Mouse (Mus musculus) CH12.LX (cell line): Measurements from ENCODE around the gene Nomo1. TPM values are rescaled to one million over a fixed set of nuclear protein-coding genes. Genes with fewer than 3 reads are reported as not detected.

Experiments used
- DNase-seq: peaks from one replicate; pipeline ENCODE4 v3.0.0-alpha.2; 2013; ENCODE audit errors: extremely low read depth
- H3K27ac ChIP-seq: 2 replicates; pipeline ENCODE4 v1.5.1; 2012; ENCODE audit warnings: low read depth, mild to moderate bottlenecking, control low read depth, moderate library complexity; ENCODE audit not compliant: insufficient read depth
- H3K27me3 ChIP-seq: replicated peaks from 2 replicates; pipeline ENCODE3; 2012; ENCODE audit warnings: inconsistent platforms
- H3K36me3 ChIP-seq, 2 experiments: replicated peaks in 1 of 2; 2 replicates each; pipeline versions ENCODE3 to v1.6.1; 2012; ENCODE audit warnings: inconsistent platforms in 1 of 2, low read length in 1 of 2, mild to moderate bottlenecking in 1 of 2, mixed read lengths in 1 of 2, moderate library complexity in 1 of 2; ENCODE audit not compliant: control insufficient read depth in 1 of 2, insufficient read depth in 1 of 2
- H3K4me1 ChIP-seq, 2 experiments: 2 replicates each; pipeline ENCODE4 v1.6.1; 2012; ENCODE audit warnings: inconsistent platforms in 1 of 2, moderate library complexity in 1 of 2; ENCODE audit not compliant: insufficient read depth in 2 of 2, control insufficient read depth in 1 of 2
- H3K4me2 ChIP-seq: 2 replicates; pipeline ENCODE4 v1.6.1; 2012; ENCODE audit warnings: low read depth, mild to moderate bottlenecking, control low read depth; ENCODE audit not compliant: poor library complexity, insufficient read depth, severe bottlenecking
- H3K4me3 ChIP-seq, 3 experiments: fragments of 150-350 bp in 1 of 3; sonication (generic) in 1 of 3; replicated peaks in 1 of 3; 2 replicates each; pipeline versions ENCODE3 to v1.5.1; 2011 to 2012; ENCODE audit warnings: low read depth in 2 of 3, low read length in 2 of 3, mild to moderate bottlenecking in 2 of 3, moderate library complexity in 2 of 3, control low read depth in 1 of 3, improper control_type of control experiment in 1 of 3, inconsistent platforms in 1 of 3, mixed read lengths in 1 of 3; ENCODE audit not compliant: poor library complexity in 1 of 3
- H3K79me2 ChIP-seq: replicated peaks from 2 replicates; pipeline ENCODE4 v1.6.1; 2012; ENCODE audit warnings: mild to moderate bottlenecking, moderate library complexity; ENCODE audit not compliant: control insufficient read depth, poor library complexity, insufficient read depth, severe bottlenecking; ENCODE audit errors: extremely low read depth
- H3K9ac ChIP-seq: 2 replicates; pipeline ENCODE4 v1.6.1; 2012; ENCODE audit warnings: low read depth, mild to moderate bottlenecking, control low read depth, moderate library complexity; ENCODE audit not compliant: insufficient read depth
- H3K9me3 ChIP-seq: replicated peaks from 2 replicates; pipeline ENCODE3; 2012; ENCODE audit warnings: low read length, inconsistent platforms, mixed read lengths
- BHLHE40 ChIP-seq: IDR thresholded peaks from 2 replicates; pipeline ENCODE4 v1.6.1; 2011; ENCODE audit warnings: mild to moderate bottlenecking, low read depth, low read length, improper control_type of control experiment
- CHD1 ChIP-seq: IDR thresholded peaks from 2 replicates; pipeline ENCODE4 v1.6.1; 2012; ENCODE audit warnings: low read depth, low read length, improper control_type of control experiment, inconsistent platforms
- CTCF ChIP-seq, 2 experiments: IDR thresholded peaks in 1 of 2; conservative IDR thresholded peaks in 1 of 2; 2 replicates each; pipeline ENCODE4 v1.5.1; 2011 to 2012; ENCODE audit warnings: low read depth in 2 of 2, low read length in 2 of 2, improper control_type of control experiment in 1 of 2, inconsistent platforms in 1 of 2, mild to moderate bottlenecking in 1 of 2, moderate library complexity in 1 of 2
- E2F4 ChIP-seq: IDR thresholded peaks from 2 replicates; pipeline ENCODE4 v1.6.1; 2011; ENCODE audit warnings: low read depth, low read length, improper control_type of control experiment; ENCODE audit not compliant: insufficient replicate concordance
- ELF1 ChIP-seq: IDR thresholded peaks from 2 replicates; pipeline ENCODE4 v1.6.1; 2014; ENCODE audit warnings: low read depth, mild to moderate bottlenecking, inconsistent platforms, low read length, improper control_type of control experiment
- EP300 ChIP-seq: IDR thresholded peaks from 2 replicates; pipeline ENCODE4 v1.6.1; 2011; ENCODE audit warnings: low read length, improper control_type of control experiment
- ETS1 ChIP-seq: conservative IDR thresholded peaks from 2 replicates; pipeline ENCODE4 v1.6.1; 2012; ENCODE audit warnings: low read depth, mild to moderate bottlenecking, inconsistent platforms, low read length, improper control_type of control experiment, moderate library complexity
- GABPA ChIP-seq: IDR thresholded peaks from 2 replicates; pipeline ENCODE4 v1.6.1; 2012; ENCODE audit warnings: low read depth, low read length, improper control_type of control experiment, inconsistent platforms; ENCODE audit not compliant: insufficient replicate concordance
- HCFC1 ChIP-seq: IDR thresholded peaks from 2 replicates; pipeline ENCODE4 v1.6.1; 2012; ENCODE audit warnings: low read depth, mild to moderate bottlenecking, inconsistent platforms, low read length, improper control_type of control experiment
- IRF4 ChIP-seq: IDR thresholded peaks from 2 replicates; pipeline ENCODE4 v1.6.1; 2014; ENCODE audit warnings: low read depth, mild to moderate bottlenecking, inconsistent platforms, low read length, improper control_type of control experiment
- JUN ChIP-seq: IDR thresholded peaks from 2 replicates; pipeline ENCODE4 v1.6.1; 2011; ENCODE audit warnings: low read depth, mild to moderate bottlenecking, low read length, improper control_type of control experiment, moderate library complexity; ENCODE audit not compliant: insufficient read depth
- JUND ChIP-seq: conservative IDR thresholded peaks from 2 replicates; pipeline ENCODE4 v1.6.1; 2011; ENCODE audit warnings: low read depth, low read length, improper control_type of control experiment
- KAT2A ChIP-seq: IDR thresholded peaks from 2 replicates; pipeline ENCODE4 v1.6.1; 2012; ENCODE audit warnings: low read length, improper control_type of control experiment, inconsistent platforms; ENCODE audit not compliant: insufficient replicate concordance
- MAFK ChIP-seq: IDR thresholded peaks from 2 replicates; pipeline ENCODE4 v1.6.1; 2011; ENCODE audit warnings: low read length, improper control_type of control experiment; ENCODE audit not compliant: insufficient replicate concordance
- MAX ChIP-seq: IDR thresholded peaks from 2 replicates; pipeline ENCODE4 v1.6.1; 2011; ENCODE audit warnings: low read length, improper control_type of control experiment
- MAZ ChIP-seq: IDR thresholded peaks from 2 replicates; pipeline ENCODE4 v1.6.1; 2012; ENCODE audit warnings: low read depth, mild to moderate bottlenecking, inconsistent platforms, low read length, improper control_type of control experiment, moderate library complexity
- MEF2A ChIP-seq: IDR thresholded peaks from 2 replicates; pipeline ENCODE4 v1.6.1; 2014; ENCODE audit warnings: low read depth, mild to moderate bottlenecking, inconsistent platforms, low read length, improper control_type of control experiment, borderline replicate concordance
- MXI1 ChIP-seq: IDR thresholded peaks from 2 replicates; pipeline ENCODE4 v1.6.1; 2011; ENCODE audit warnings: mild to moderate bottlenecking, low read depth, low read length, improper control_type of control experiment
- MYC ChIP-seq: IDR thresholded peaks from 2 replicates; pipeline ENCODE4 v1.6.1; 2011; ENCODE audit warnings: low read depth, mild to moderate bottlenecking, improper control_type of control experiment, low read length
- NELFE ChIP-seq: IDR thresholded peaks from 2 replicates; pipeline ENCODE4 v1.6.1; 2011; ENCODE audit warnings: low read depth, low read length, improper control_type of control experiment
- NRF1 ChIP-seq: IDR thresholded peaks from 2 replicates; pipeline ENCODE4 v1.6.1; 2014; ENCODE audit warnings: low read depth, mild to moderate bottlenecking, inconsistent platforms, low read length, improper control_type of control experiment, moderate library complexity
- PAX5 ChIP-seq: IDR thresholded peaks from 2 replicates; pipeline ENCODE4 v1.6.1; 2012; ENCODE audit warnings: low read length, inconsistent platforms, mixed read lengths
- POLR2A ChIP-seq: IDR thresholded peaks from 2 replicates; pipeline ENCODE4 v1.6.1; 2011; ENCODE audit warnings: low read depth, mild to moderate bottlenecking, improper control_type of control experiment, low read length
- POLR2AphosphoS2 ChIP-seq: IDR thresholded peaks from 2 replicates; pipeline ENCODE4 v1.6.1; 2011; ENCODE audit warnings: low read depth, low read length, improper control_type of control experiment
- RAD21 ChIP-seq: IDR thresholded peaks from 2 replicates; pipeline ENCODE4 v1.6.1; 2011; ENCODE audit warnings: low read depth, mild to moderate bottlenecking, low read length, improper control_type of control experiment, moderate library complexity
- RCOR1 ChIP-seq: conservative IDR thresholded peaks from 2 replicates; pipeline ENCODE4 v1.6.1; 2012; ENCODE audit warnings: low read depth, mild to moderate bottlenecking, inconsistent platforms, low read length, improper control_type of control experiment
- SIN3A ChIP-seq: IDR thresholded peaks from 2 replicates; pipeline ENCODE4 v1.6.1; 2012; ENCODE audit warnings: low read length, improper control_type of control experiment, inconsistent platforms
- SMC3 ChIP-seq: IDR thresholded peaks from 2 replicates; pipeline ENCODE4 v1.6.1; 2011; ENCODE audit warnings: low read depth, low read length, improper control_type of control experiment
- TBP ChIP-seq: conservative IDR thresholded peaks from 2 replicates; pipeline ENCODE4 v1.6.1; 2011; ENCODE audit warnings: low read depth, low read length, improper control_type of control experiment
- TCF12 ChIP-seq: IDR thresholded peaks from 2 replicates; pipeline ENCODE4 v1.6.1; 2014; ENCODE audit warnings: low read depth, mild to moderate bottlenecking, inconsistent platforms, low read length, improper control_type of control experiment
- UBTF ChIP-seq: IDR thresholded peaks from 2 replicates; pipeline ENCODE4 v1.6.1; 2012; ENCODE audit warnings: low read depth, mild to moderate bottlenecking, inconsistent platforms, low read length, improper control_type of control experiment, moderate library complexity
- USF1 ChIP-seq: IDR thresholded peaks from 2 replicates; pipeline ENCODE4 v1.6.1; 2014; ENCODE audit warnings: low read depth, mild to moderate bottlenecking, inconsistent platforms, low read length, improper control_type of control experiment
- USF2 ChIP-seq: conservative IDR thresholded peaks from 2 replicates; pipeline ENCODE4 v1.6.1; 2011; ENCODE audit warnings: low read depth, low read length, improper control_type of control experiment
- ZC3H11A ChIP-seq: IDR thresholded peaks from 2 replicates; pipeline ENCODE4 v1.6.1; 2012; ENCODE audit warnings: low read depth, mild to moderate bottlenecking, inconsistent platforms, low read length, improper control_type of control experiment
- ZKSCAN1 ChIP-seq: IDR thresholded peaks from 2 replicates; pipeline ENCODE4 v1.6.1; 2012; ENCODE audit warnings: low read depth, inconsistent platforms, low read length, improper control_type of control experiment, borderline replicate concordance
- ZNF384 ChIP-seq: IDR thresholded peaks from 2 replicates; pipeline ENCODE4 v1.6.1; 2012; ENCODE audit warnings: low read depth, low read length, improper control_type of control experiment, inconsistent platforms
- dilution Hi-C: fragments of 300-500 bp; cut with MboI; formaldehyde crosslinking; loops from 2 replicates; pipeline ENCODE4 v1.14.3; 2020; ENCODE audit warnings: low sequenced_read_pairs; ENCODE audit not compliant: extremely low pct_unique_long_range_greater_than_20kb, extremely low pct_ligation_motif_present
- in situ Hi-C: fragments of 300-500 bp; cut with MboI; formaldehyde crosslinking; loops from 3 replicates; pipeline ENCODE4 v1.14.3; 2019; ENCODE audit warnings: low sequenced_read_pairs, low pct_ligation_motif_present, low pct_unique_long_range_greater_than_20kb, mixed read lengths
- polyA plus RNA-seq: library from polyadenylated mRNA; unstranded; fragments of >175 nt; gene quantifications from 2 replicates; pipeline ENCODE4 v1.2.1, GENCODE M21; 2012; ENCODE audit warnings: low read depth; ENCODE audit not compliant: insufficient read length
- total RNA-seq, 2 experiments: library from RNA; depleted of rRNA; stranded (reverse); fragments of 300-350 nt in 1 of 2; fragments of >200 nt in 1 of 2; gene quantifications; 2 replicates each; pipeline ENCODE4 v1.2.3; 2012 to 2014

Gene Nomo1
- total and polyA plus RNA-seq, 3 experiments = 41.9 to 103 (median 89.6) TPM

DNA sequence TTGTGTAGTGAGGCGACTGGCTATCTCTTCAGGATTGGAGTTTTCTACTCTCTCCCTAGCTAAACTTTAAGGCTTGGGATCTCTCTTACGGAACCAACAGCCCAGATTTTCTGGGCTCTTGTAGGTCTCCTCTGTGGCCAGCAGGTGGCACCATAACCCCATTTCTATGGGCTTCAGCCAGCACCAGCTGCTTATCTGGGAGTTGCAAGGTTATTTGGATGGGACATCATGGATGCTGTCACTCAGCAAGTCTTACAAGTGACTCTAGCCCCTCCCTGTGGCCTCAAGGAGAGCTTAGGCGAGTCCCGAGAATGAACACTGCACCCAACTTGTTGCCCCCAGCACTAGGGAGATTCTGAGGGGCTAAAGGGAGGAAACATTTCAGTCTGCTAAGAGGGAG, 62.6 kb downstream of the Nomo1 start:
- DNase-seq = peak; percentile 64
- H3K27me3 ChIP-seq = peaks cover 80% of the 10 kb centered on the region

GRCm38 (mm10) chr7:46097319-46097783, 63.9 kb downstream of the Nomo1 start:
- no peak overlapping the region for H3K27ac ChIP-seq
- no peaks in the 10 kb centered on the region for H3K36me3 ChIP-seq
- no peaks in the 10 kb centered on the region for H3K9me3 ChIP-seq
- TF ChIP-seq RAD21 (no peak), JUN (no peak), MXI1 (no peak), POLR2AphosphoS2 (no peak), SIN3A (no peak), ZKSCAN1 (no peak)
- no peak overlapping the region for H3K4me2 ChIP-seq
- H3K79me2 ChIP-seq = no peaks in the 10 kb centered on the region
- H3K9ac ChIP-seq = no peak overlapping the region
- H3K27me3 ChIP-seq = peaks cover 82% of the 10 kb centered on the region
- in situ Hi-C loops = loop anchor here (5.0 kb wide), 1 partner anchor 105 kb away; no protein-coding TSS in a partner anchor
- H3K4me1 ChIP-seq = no peaks in the 10 kb centered on the region
- no peak overlapping the region for H3K4me3 ChIP-seq
- dilution Hi-C loops = no loop called here
- DNase-seq = no peak

More for the DNA sequence above, 62.6 kb downstream of the Nomo1 start:
- Histone ChIP-seq H3K36me3 (no peaks in the 10 kb centered on the region), H3K4me1 (no peaks in the 10 kb centered on the region), H3K9ac (no peak overlapping the region), H3K79me2 (no peaks in the 10 kb centered on the region), H3K27ac (no peak overlapping the region), H3K9me3 (no peaks in the 10 kb centered on the region), H3K4me3 (no peak overlapping the region), H3K4me2 (no peak overlapping the region)
- in situ Hi-C loops (loop anchor here (5.0 kb wide), 1 partner anchor 106 kb away; no protein-coding TSS in a partner anchor), dilution Hi-C loops (no loop called here)
- TF ChIP-seq JUN (no peak), IRF4 (no peak), CHD1 (no peak), SIN3A (no peak), USF1 (no peak), POLR2A (no peak), NRF1 (no peak), MAX (no peak), E2F4 (no peak), ETS1 (no peak), JUND (no peak), UBTF (no peak), ZC3H11A (peak; percentile 62; the same call in 1 of the 2 replicates), TCF12 (no peak), RCOR1 (no peak), MYC (no peak), TBP (no peak), MEF2A (no peak), CTCF (conservative IDR thresholded peaks at IDR 0.05 in 1 of 2, IDR thresholded peaks at IDR 0.05 in 1 of 2; ENCODE audit: low read depth in 2 of 2, low read length in 2 of 2) (peak; percentile 87 to 95), ZKSCAN1 (no peak), NELFE (peak; percentile 35; the same call in 1 of the 2 replicates), POLR2AphosphoS2 (no peak), MAFK (no peak), ZNF384 (no peak), RAD21 (peak; percentile 96), PAX5 (no peak), SMC3 (peak; percentile 89), GABPA (no peak), USF2 (no peak), EP300 (no peak), ELF1 (no peak), BHLHE40 (no peak), KAT2A (no peak), MXI1 (no peak), HCFC1 (no peak), MAZ (no peak)
